Mouse (Mus musculus) layer of hippocampus, postnatal 14 days (tissue): ENCODE data around the gene Rnf180. TPM values are rescaled to one million over a fixed set of nuclear protein-coding genes. Genes with fewer than 3 reads are reported as not detected.

Experiments
- DNase-seq, 2 experiments: peaks; one replicate each; pipeline ENCODE4 v3.0.0; 2021 to 2022; ENCODE audit warnings: low spot score in 2 of 2, mixed read lengths in 1 of 2
- total RNA-seq, 2 experiments: library from RNA; stranded (reverse); gene quantifications; 2 replicates each; pipeline ENCODE4 v1.2.3; 2021

The Rnf180 gene
- total RNA-seq, 2 experiments from 2014 or later: 20.3 to 21.0 TPM

DNA sequence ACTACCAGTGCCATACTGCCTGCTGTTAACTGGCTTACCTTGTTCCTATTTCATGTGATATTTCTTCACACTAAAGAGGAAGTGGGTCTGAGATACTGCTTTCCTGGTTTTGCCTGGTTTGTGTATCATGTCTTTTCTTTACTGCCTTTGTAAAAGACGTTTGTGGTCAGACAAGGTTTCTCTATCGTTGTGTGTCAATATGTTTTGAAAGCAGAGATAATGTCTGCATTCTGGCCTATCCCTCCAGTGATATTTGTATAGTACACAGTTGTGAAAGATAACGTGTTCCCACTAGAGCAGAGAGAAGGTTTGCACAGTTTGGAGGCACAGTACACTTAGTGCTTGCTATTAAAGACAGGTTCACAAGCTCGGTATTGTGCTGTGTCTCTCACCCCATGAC lies 154.7 kb downstream of the Rnf180 start:
- no peak for DNase-seq

DNA sequence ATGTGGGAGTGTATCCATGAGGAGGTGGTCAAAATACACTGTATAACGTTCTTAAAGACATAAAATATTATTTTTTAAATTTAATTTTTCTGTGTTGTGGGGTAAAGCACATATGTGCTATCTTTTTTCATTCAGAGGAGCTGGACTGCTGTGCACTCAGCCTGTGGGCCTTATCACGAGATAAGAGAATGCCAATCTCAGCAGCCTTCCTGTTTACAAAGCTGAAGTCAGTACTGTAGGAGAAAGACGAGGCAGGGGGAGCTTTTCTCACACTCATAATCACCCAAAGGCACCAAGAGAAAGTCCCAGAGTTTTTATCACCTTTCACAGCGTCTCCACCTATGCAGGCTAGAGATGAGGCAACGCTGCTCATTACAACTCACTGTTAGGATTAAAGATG lies 160.2 kb downstream of the Rnf180 start:
- DNase-seq: no peak

DNA sequence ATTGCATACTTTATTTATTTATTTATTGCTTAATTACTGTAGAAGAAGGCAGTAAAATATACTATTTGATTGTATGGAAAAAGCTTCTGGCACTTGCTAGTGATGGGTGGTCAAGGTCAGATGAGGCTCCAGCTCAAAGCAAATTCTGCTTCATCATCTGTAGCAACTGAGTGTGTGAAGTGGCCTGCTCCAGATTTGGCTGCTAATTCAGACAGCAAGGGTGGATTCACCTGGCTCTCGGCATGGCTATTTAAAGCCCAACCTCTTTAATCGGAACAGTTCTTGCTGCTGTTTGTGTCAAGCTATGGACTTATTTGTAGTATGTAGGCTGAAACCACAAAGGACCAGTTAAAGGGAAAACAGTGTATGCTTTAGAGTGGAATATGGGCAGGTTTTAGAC lies 161.8 kb downstream of the Rnf180 start:
- no peak for DNase-seq

DNA sequence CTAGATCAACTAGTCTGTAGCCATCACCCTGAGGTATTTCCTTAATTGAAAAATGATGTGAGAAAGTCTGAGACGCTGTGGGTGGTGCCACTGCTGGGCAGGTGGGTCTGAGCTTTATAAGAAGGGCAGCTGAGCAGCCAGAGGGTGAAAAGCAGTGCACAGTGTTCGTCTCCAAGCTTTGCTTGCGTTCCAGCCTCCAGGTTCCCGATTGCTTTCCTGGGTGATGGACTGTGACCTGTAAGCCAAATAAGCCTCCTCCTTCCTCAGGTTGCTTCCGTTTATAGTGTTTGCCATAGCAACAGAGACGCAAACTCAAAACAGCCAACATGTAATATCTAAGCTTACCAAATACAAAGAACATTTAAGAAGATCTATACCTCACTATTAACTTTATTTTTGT lies 162.2 kb downstream of the Rnf180 start:
- DNase-seq: no peak

DNA sequence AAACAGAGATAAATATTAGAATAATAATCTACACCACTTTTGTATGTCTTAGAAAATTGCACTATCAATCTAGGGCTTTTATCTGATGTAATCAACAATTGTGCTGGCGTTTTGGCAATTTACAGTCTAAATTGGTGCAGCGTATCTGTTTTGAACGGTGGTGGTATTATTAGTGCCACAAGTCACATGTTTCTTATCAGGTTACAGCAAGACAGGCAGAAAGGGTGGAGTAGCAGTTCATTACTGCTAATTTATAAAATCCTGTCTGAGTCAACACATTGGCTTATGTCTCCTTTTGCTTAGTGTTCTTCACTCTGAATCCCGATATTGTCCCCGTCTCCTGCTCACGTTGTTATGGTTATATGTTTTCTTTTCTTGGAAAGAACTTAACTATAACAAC lies 164.5 kb downstream of the Rnf180 start:
- no peak for DNase-seq

DNA sequence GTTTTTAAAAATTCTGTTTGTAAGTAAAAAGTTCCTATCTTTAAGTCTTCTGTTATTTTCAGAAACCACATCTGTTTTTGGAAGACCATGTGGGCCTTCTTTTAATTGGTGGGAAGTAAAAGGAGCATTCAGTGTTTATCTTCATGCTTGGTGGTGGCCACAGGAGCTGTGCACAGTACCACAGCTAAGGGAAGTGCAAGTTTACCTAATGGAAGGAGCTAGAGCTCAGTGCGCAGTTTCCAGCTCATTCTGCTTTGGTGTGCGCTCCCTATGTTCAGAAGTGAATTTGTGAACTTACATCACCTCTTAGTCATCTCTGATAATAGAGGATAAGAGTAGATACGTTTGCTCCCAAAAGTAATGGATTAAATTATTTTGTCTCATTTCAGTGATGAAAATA lies 172.5 kb downstream of the Rnf180 start:
- no peak for DNase-seq

DNA sequence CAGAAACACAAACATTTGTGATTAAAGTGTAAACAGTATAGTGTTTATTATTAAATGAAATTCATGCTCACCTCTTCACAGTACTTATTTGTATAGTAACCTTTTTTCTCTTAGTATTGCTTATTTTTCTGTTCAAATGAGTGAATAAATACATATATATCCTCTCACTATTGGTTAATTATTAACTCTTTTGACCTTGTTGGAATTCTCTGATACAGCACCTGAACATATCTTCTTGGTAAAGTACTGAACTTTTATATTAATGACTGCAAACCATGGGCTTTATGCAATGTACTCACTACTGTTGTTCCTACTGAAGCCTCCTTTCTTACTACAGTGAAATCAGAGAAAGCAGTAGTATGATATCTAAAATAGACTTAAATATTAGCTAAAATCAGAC lies 173.0 kb downstream of the Rnf180 start:
- no peak for DNase-seq

DNA sequence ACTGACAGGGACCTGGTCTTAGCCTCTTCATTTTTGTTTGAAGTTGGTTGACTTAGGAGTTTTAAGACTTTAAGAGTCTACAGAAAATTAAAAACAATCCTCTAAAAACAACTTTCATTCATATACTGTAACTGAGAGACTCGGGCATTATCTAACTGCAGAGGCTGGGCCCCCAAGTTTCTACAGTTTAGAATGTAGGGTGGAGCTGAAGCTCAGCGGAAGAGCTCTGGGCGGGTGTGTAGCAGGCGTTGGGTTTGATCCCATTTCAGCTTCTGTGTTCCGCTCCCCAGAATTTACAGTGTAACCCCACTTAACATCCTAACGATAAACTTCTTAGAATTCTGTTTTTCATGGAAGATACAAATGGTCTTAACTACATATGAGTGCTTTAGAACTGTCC lies 183.0 kb downstream of the Rnf180 start:
- DNase-seq: no peak

DNA sequence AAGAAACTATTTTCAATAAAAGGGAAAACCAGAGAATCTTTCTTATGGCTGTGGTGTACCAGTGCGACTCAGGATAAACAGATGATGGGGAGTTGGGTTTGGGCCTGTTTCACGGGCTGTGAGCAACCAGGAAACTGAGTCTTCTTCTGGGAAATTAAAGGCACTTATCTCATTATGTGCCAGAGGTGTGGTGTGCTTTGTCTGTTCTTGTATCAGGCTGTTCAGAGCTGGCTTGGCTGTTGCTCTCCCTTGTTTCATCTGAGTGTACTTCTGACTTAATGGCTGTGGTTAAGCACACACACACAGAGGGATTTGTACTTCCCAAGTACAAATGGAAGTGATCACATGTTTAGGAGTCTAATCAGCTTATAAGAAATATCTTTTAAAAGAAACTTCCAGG lies 190.2 kb downstream of the Rnf180 start:
- DNase-seq: no peak

DNA sequence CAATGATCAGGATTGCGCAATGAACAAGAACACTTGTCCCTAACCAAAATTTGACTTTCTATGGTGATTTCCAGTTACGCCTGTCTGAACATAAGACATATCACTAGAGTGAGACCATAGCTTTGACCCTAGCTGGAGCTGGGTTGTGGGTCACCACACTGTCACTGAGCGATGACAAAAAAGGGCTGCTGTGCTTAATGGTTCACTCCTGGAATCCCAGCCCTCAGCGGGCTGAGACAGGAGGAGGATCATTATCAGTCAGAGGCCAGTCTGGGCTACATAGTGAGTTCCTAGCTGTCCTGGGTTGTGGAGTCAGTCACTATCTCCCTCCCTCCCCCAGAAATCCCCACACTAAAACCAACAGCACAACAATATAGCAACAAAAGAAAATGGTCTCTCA lies 193.9 kb downstream of the Rnf180 start:
- no peak for DNase-seq

DNA sequence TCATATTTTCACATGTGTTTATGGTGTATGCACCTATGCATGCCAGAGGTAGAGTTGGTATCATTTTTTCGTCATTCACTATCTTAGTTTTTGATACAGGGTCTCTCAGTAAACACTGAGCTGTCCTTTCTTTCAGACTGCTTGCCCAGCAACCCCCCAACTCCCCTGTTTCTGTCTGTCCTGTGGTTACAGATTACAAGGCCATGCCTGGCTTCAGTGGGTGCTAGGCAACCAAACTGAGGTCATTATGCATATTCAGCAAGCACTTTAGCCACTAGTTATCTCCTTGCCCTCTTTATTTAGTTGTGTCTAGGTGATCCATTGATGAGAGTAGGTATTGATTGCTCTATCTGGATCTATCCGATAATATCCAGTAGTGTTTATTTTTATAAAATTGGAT lies 198.3 kb downstream of the Rnf180 start:
- DNase-seq: no peak

DNA sequence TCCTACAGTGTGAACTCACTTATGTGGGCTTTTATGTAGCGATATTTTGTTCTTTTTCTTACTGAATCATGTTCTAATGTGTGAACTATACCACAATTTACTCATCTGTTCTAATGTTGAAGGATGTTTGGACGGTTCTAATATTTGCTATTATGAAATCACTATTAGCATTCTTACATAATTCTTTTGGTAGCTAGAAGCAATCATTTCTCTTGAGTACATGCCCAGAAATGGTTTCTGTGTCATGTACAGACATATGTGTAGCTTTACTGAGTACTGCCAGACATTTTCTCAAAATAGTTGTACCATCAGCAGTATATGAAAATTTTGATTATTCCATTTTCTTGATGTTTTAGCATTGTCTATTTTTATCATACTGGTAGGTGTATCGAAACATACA lies 205.3 kb downstream of the Rnf180 start:
- DNase-seq: peak in 1 of 2 experiments; percentile 10

DNA sequence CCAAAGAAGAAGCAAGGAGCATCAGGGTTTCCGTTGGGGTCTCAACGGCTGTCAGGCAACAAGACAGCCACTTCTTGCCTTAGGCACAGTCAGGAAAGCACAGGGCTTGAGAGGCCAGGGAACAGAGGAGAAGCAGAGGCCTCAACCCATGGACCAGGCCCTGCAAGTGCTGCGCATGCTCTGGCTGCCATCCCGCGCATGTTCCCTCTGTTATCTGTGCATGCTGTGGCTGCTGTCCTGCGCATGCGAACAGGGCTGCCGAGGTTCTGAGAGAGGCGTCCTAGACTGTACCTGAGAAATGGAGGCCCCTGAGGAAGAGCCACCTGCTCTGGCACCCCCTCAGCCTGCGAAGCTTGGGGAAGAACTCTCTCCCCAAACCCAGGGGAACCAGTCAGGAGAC lies 212.8 kb downstream of the Rnf180 start, which contains the start of gene 4933425L06Rik:
TSS of gene 4933425L06Rik (plus strand) at position 261 of the 400 bp plus-strand sequence.
- no peak for DNase-seq

Other genes starting within 250 kb of the Rnf180 start
- gene Rgs7bp, start 239.9 kb downstream of the Rnf180 start, total RNA-seq: 100 to 1,000 TPM; 109 to 121 TPM
- gene 4933425L06Rik, start 212.7 kb downstream of the Rnf180 start, total RNA-seq: not detected
- gene Htr1a, start 148.8 kb upstream of the Rnf180 start, total RNA-seq: 10 to 100 TPM; 21.6 to 24.0 TPM